Mouse (Mus musculus): Measurements from ENCODE around the gene Fkbp8.

- TF ChIP-seq CTCF (IDR thresholded peaks at IDR 0.05; ENCODE audit: low read depth) (no peak), EP300 (IDR thresholded peaks at IDR 0.05; ENCODE audit: low read depth) (no peak)
These were observed 41.3 kb upstream of the Fkbp8 start for GRCm38 (mm10) chr8:70486191-70486681.
